Mouse (Mus musculus) limb, embryonic 12.5 days (tissue): ENCODE measurements around the gene Med12. TPM values are rescaled to one million over a fixed set of nuclear protein-coding genes. Genes with fewer than 3 reads are reported as not detected.
A peak's percentile ranks its signal among the peaks of the same experiment; 100 is the strongest.

Experiments
- ATAC-seq: fragments of 200-750 bp; cut with Nextera tagmentation; 2 replicates; pipeline ENCODE4 v1.8.0; 2017; ENCODE audit warnings: low read depth, moderate TSS enrichment; ENCODE audit not compliant: insufficient number of reproducible peaks, insufficient read depth, low FRiP score, low TSS enrichment
- H3K27ac ChIP-seq: fragments of 300-500 bp; sonication (generic); 2 replicates; pipeline ENCODE4 v1.5.1; 2016; ENCODE audit warnings: mild to moderate bottlenecking, moderate library complexity
- H3K27me3 ChIP-seq: fragments of 300-500 bp; sonication (generic); 2 replicates; pipeline ENCODE4 v1.6.1; 2016; ENCODE audit warnings: mild to moderate bottlenecking, moderate library complexity
- H3K36me3 ChIP-seq: fragments of 300-500 bp; sonication (generic); 2 replicates; pipeline ENCODE4 v1.6.1; 2016; ENCODE audit warnings: mild to moderate bottlenecking, moderate library complexity
- H3K4me1 ChIP-seq: fragments of 300-500 bp; sonication (generic); replicated peaks from 2 replicates; pipeline ENCODE4 v1.6.1; 2016
- H3K4me2 ChIP-seq: fragments of 300-500 bp; sonication (generic); 2 replicates; pipeline ENCODE4 v1.6.1; 2016; ENCODE audit warnings: mild to moderate bottlenecking, moderate library complexity
- H3K4me3 ChIP-seq: fragments of 300-500 bp; sonication (generic); replicated peaks from 2 replicates; pipeline ENCODE4 v1.5.1; 2016; ENCODE audit warnings: mild to moderate bottlenecking
- H3K9ac ChIP-seq: fragments of 300-500 bp; sonication (generic); replicated peaks from 2 replicates; pipeline ENCODE4 v1.6.1; 2016; ENCODE audit warnings: mild to moderate bottlenecking, moderate library complexity
- H3K9me3 ChIP-seq: fragments of 300-500 bp; sonication (generic); 2 replicates; pipeline ENCODE4 v1.6.1; 2016; ENCODE audit warnings: mild to moderate bottlenecking, moderate library complexity
- WGBS: fragments of 180-500 bp; shearing (Covaris S2); methylation state at CpG from one replicate; pipeline ENCODE4 v1.1.7; 2016; 5-methylcytosine and 5-hydroxymethylcytosine counted together
- polyA plus RNA-seq: library from polyadenylated mRNA; unstranded; fragments of >200 nt; fragmentation: Nextera tagmentation; extraction: Ambion mirVana; gene quantifications from 2 replicates; pipeline ENCODE4 v1.2.1, GENCODE M21; 2016

Med12 gene
- polyA plus RNA-seq, 1 experiment from 2014 or later: 46.0 TPM

- Histone ChIP-seq H3K9me3 (no peaks in the 10 kb centered on the region), H3K4me2 (peak overlapping the region; percentile 56), H3K4me3 (peak overlapping the region; percentile 47), H3K27ac (peak overlapping the region; percentile 77), H3K9ac (peak overlapping the region; percentile 28; the same call in 1 of the 2 replicates), H3K27me3 (peaks cover 44% of the 10 kb centered on the region), H3K4me1 (peaks cover 24% of the 10 kb centered on the region), H3K36me3 (peaks cover 21% of the 10 kb centered on the region)
- WGBS: 32% methylated on average over 13 of the region's 13 CpGs
- ATAC-seq: peak; percentile 35
Observed at GRCm38 (mm10) chrX:101300427-101301030, 26.7 kb downstream of the Med12 start.

DNA sequence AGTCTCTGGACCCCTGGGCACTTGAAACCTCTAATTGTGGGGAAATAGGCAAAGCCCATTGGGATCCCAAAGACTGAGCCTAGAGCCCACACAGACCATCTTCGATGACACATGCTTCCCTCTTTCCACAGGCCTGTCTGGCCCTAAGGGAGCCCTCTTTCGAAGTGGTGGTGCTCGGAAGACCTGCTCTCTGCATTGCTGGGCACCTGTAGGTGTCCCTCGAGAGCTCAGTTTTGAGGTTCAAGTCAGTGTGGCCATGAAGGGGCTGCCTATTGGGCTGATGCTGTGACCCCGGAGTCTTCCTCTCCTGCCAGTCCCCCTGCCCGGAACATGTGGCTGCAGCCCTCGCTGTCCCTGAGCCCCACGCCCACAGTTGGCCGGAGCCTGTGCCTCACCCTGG is 27.8 kb downstream of the Med12 start:
- Histone ChIP-seq H3K36me3 (peaks cover 10% of the 10 kb centered on the region), H3K9me3 (no peaks in the 10 kb centered on the region), H3K27me3 (peaks cover 42% of the 10 kb centered on the region), H3K4me2 (peak overlapping the region; percentile 56), H3K27ac (no peak overlapping the region), H3K4me1 (peaks cover 24% of the 10 kb centered on the region), H3K9ac (no peak overlapping the region), H3K4me3 (no peak overlapping the region)
- no peak for ATAC-seq
- 76% methylated on average over 9 of the region's 9 CpGs for WGBS

GRCm38 (mm10) chrX:101304646-101305045 is 30.8 kb downstream of the Med12 start:
- 57% methylated on average over 2 of the region's 2 CpGs for WGBS
- Histone ChIP-seq H3K9ac (no peak overlapping the region), H3K4me1 (peaks cover 24% of the 10 kb centered on the region), H3K9me3 (no peaks in the 10 kb centered on the region), H3K27me3 (peaks cover 44% of the 10 kb centered on the region), H3K36me3 (no peaks in the 10 kb centered on the region), H3K27ac (no peak overlapping the region), H3K4me2 (no peak overlapping the region), H3K4me3 (no peak overlapping the region)
- ATAC-seq: no peak

DNA sequence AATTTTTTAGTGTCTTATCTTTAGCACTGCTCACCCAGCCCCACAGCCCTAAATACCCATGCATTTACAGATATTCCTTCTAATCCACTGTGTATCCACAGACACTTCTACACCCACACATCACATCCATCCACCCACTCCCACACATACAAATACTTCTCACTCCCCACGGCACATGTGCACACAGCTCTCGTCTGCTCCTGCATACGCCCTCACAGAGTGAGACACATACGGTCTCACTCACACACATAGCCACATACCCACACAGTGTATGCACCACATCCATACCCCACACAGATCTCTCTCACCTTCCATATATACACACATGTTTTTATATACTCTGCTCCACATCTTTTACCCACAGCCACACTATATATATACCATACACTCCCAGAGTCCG is 35.5 kb downstream of the Med12 start:
- Histone ChIP-seq H3K36me3 (peaks cover 10% of the 10 kb centered on the region; the same call in 1 of the 2 replicates), H3K27ac (no peak overlapping the region), H3K4me2 (no peak overlapping the region), H3K4me1 (no peaks in the 10 kb centered on the region), H3K9ac (no peak overlapping the region), H3K27me3 (peaks cover 42% of the 10 kb centered on the region), H3K4me3 (no peak overlapping the region), H3K9me3 (no peaks in the 10 kb centered on the region)
- 87% methylated on average over 5 of the region's 5 CpGs for WGBS
- ATAC-seq: no peak

- Histone ChIP-seq H3K27me3 (peaks cover 34% of the 10 kb centered on the region), H3K27ac (no peak overlapping the region), H3K36me3 (peaks cover 21% of the 10 kb centered on the region; the same call in 1 of the 2 replicates), H3K4me3 (no peak overlapping the region), H3K4me2 (no peak overlapping the region), H3K4me1 (no peaks in the 10 kb centered on the region), H3K9me3 (no peaks in the 10 kb centered on the region), H3K9ac (no peak overlapping the region)
- 48% methylated on average over 6 of the region's 6 CpGs for WGBS
- no peak for ATAC-seq
Observed at GRCm38 (mm10) chrX:101313625-101314359, 40.0 kb downstream of the Med12 start.

- no peak overlapping the region for H3K27ac ChIP-seq
- H3K36me3 ChIP-seq: peaks cover 23% of the 10 kb centered on the region
- H3K27me3 ChIP-seq: peaks cover 23% of the 10 kb centered on the region
- no peak for ATAC-seq
- H3K9ac ChIP-seq: no peak overlapping the region
- H3K4me1 ChIP-seq: no peaks in the 10 kb centered on the region
- no peak overlapping the region for H3K4me3 ChIP-seq
- H3K9me3 ChIP-seq: no peaks in the 10 kb centered on the region
- H3K4me2 ChIP-seq: no peak overlapping the region
- WGBS: 90% methylated on average over 12 of the region's 12 CpGs
Observed at GRCm38 (mm10) chrX:101319775-101320174, 45.9 kb downstream of the Med12 start.

DNA sequence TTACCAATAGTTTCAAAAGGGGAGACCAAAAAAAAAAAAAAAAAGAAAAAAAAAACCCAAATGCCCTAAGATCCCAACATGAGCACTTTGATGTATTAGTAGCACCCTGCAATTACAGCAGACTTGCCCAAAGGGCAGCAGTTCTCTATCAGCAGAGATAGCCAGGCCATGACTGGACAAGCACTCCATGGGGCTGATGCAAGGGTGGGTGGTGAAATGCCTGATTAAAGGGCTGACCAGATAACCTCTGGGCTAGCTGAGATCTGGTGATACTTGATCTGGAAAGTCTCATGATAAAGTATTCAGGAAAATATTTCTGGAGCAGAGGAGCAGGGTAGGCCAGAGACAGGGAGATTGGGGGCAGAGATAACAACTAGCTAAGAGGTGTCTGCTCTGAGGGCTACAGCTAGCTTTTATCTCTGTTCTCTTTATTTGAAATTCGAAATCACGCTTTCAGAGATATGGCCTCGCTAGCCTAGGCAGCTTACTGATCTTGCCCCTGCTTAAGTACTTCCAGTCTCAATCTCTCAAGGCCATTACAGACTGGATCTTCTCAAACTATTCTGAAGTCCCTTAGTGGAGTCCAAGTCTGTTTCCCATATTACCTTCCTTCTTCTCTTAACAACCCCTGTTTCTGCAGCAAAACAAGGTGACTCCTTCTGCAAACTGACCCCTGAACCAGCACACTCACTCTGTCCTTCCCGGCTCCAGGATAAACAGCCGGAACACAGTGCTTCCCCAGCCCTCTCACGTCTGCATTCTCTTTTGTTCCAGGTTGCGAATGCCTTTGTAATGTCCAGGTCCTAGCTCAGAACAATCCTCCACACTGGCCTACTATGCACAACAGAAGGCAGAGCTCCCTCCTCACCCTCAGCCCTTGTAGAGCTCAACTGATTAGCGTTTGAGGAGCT is 52.4 kb downstream of the Med12 start:
- Histone ChIP-seq H3K4me1 (no peaks in the 10 kb centered on the region), H3K4me2 (no peak overlapping the region), H3K9ac (no peak overlapping the region), H3K9me3 (no peaks in the 10 kb centered on the region), H3K36me3 (no peaks in the 10 kb centered on the region), H3K27me3 (0 out of 2 replicates have a peak, but pooled peaks cover 6% of the 10 kb centered on the region), H3K27ac (no peak overlapping the region), H3K4me3 (no peak overlapping the region)
- WGBS: 61% methylated on average over 8 of the region's 8 CpGs
- no peak for ATAC-seq

DNA sequence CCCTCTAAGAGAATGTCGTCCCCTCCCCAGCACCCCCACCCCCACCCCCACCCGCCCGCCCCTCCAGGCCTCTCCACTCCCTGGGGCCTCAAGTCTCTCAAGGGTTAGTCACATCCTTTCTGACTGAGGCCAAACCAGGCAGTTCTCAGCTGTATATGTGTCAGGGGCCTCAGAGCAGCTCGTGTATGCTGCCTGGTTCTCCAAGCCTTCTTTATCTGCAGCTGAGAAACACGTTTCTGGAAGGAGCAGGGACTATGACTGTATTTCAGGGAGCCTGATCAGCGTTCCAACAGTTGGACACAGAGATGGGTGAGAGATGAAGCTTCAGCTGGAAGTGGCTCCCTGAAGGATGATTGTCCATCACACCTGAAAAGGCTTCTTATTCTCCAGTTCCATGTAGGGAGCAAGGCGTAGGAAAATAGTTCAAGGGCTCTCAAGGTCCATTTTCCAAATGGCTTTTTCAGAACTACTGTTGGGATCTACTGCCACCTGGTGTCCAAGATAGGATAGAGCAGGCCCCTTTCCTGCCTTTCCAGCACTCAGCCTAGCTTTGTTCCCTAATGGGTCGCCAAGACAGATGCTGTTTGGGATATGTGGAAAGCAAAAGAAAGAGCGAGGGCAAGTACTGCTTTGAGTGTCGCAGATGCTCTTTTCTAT is 55.7 kb downstream of the Med12 start:
- 29% methylated on average over 10 of the region's 10 CpGs for WGBS
- H3K27me3 ChIP-seq: peaks cover 19% of the 10 kb centered on the region; the same call in 1 of the 2 replicates
- H3K9me3 ChIP-seq: no peaks in the 10 kb centered on the region
- H3K4me2 ChIP-seq: no peak overlapping the region
- no peak overlapping the region for H3K4me3 ChIP-seq
- 0 out of 2 replicates have a peak overlapping the region, but pooled peaks have one; percentile 35 for H3K27ac ChIP-seq
- H3K9ac ChIP-seq: no peak overlapping the region
- H3K36me3 ChIP-seq: no peaks in the 10 kb centered on the region
- no peak for ATAC-seq
- H3K4me1 ChIP-seq: no peaks in the 10 kb centered on the region

DNA sequence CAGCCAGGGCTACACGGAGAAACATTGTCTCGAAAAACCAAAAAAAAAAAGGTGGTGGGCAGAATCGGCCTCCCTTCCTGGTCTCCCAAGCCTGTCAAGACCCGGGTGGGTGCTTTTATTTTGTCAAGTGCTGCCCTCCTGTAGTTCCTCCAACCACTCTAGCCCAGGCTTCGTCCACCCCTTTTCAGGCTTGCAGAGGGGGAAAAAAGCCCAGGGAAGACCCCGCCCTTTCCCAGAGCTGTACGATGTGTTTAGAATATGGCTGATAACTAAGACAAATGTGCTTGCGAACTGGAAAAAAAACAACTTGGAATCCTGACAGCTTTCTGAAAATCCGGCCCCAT is 58.2 kb downstream of the Med12 start:
- Histone ChIP-seq H3K36me3 (no peaks in the 10 kb centered on the region), H3K27ac (peak overlapping the region; percentile 85), H3K27me3 (peaks cover 15% of the 10 kb centered on the region), H3K4me2 (peak overlapping the region; percentile 47), H3K9ac (0 out of 2 replicates have a peak overlapping the region, but pooled peaks have one; percentile 23), H3K4me1 (no peaks in the 10 kb centered on the region), H3K9me3 (no peaks in the 10 kb centered on the region), H3K4me3 (peak overlapping the region; percentile 37)
- ATAC-seq: peak; percentile 44; the same call in 1 of the 2 replicates
- 48% methylated on average over 9 of the region's 9 CpGs for WGBS

- ATAC-seq: peak; percentile 96
- Histone ChIP-seq H3K4me1 (no peaks in the 10 kb centered on the region), H3K36me3 (no peaks in the 10 kb centered on the region), H3K9ac (peak overlapping the region; percentile 40), H3K9me3 (no peaks in the 10 kb centered on the region), H3K4me3 (peak overlapping the region; percentile 37), H3K4me2 (peak overlapping the region; percentile 49), H3K27me3 (peaks cover 15% of the 10 kb centered on the region), H3K27ac (peak overlapping the region; percentile 85)
- 11% methylated on average over 30 of the region's 49 CpGs for whole genome bisulfite sequencing
Observed at GRCm38 (mm10) chrX:101332375-101333211, 58.8 kb downstream of the Med12 start.
